Mouse (Mus musculus): ENCODE results near the gene 2210016F16Rik.

DNA sequence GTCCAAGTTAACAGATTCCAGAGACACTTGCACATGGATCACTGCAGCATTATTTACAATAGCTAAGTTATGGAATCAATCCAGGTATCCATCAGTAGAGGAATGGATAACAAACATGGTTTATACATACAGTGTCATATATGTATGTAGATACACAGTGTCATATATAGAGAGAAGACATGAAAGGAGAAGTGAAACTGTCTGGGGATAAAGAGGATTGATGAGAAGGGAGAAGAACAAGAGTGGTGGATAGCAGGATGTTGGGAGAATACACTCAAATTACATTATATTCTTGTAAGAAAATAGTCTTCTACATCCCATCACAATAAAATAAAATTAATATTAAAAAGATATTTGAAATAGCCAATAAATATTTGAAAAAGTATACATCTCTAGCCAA is 32.0 kb downstream of the 2210016F16Rik start:
- TF ChIP-seq CTCF (IDR thresholded peaks at IDR 0.05) (no peak), EP300 (IDR thresholded peaks at IDR 0.05) (no peak)

All from lung, postnatal 0 days (tissue).